Mouse (Mus musculus) midbrain, embryonic 14.5 days (tissue): ENCODE data around the gene Amer2. TPM values are rescaled to one million over a fixed set of nuclear protein-coding genes. Genes with fewer than 3 reads are reported as not detected.
"Not testable (repeated sequence)": the region's sequence is repeated elsewhere in the genome, so short reads cannot be mapped to it uniquely, and the experiment has no call there.

Source experiments
- ATAC-seq: fragments of 200-750 bp; cut with Nextera tagmentation; 2 replicates; pipeline ENCODE4 v1.8.0; 2017; ENCODE audit warnings: moderate number of reproducible peaks, moderate library complexity; ENCODE audit not compliant: low FRiP score, low TSS enrichment
- DNase-seq: peaks from one replicate; pipeline ENCODE4 v3.0.0-alpha.2; 2015
- H3K27ac ChIP-seq: fragments of 300-500 bp; sonication (generic); replicated peaks from 2 replicates; pipeline ENCODE4 v1.5.1; 2014; ENCODE audit warnings: mild to moderate bottlenecking, low read depth, low read length, moderate library complexity
- H3K27me3 ChIP-seq: fragments of 300-500 bp; sonication (generic); 2 replicates; pipeline ENCODE4 v1.6.1; 2014; ENCODE audit warnings: low read length, control low read depth, mixed read lengths; ENCODE audit not compliant: control insufficient read depth, insufficient read depth
- H3K36me3 ChIP-seq: fragments of 300-500 bp; sonication (generic); 2 replicates; pipeline ENCODE4 v1.6.1; 2014; ENCODE audit warnings: low read length, control low read depth; ENCODE audit not compliant: control insufficient read depth, insufficient read depth
- H3K4me1 ChIP-seq: fragments of 300-500 bp; sonication (generic); 2 replicates; pipeline ENCODE4 v1.6.1; 2014; ENCODE audit warnings: mild to moderate bottlenecking, antibody characterized with exemption, low read length, control low read depth; ENCODE audit not compliant: control insufficient read depth, insufficient read depth
- H3K4me2 ChIP-seq: fragments of 300-500 bp; sonication (generic); 2 replicates; pipeline ENCODE4 v1.6.1; 2014; ENCODE audit warnings: mild to moderate bottlenecking, low read length, moderate library complexity
- H3K4me3 ChIP-seq: fragments of 300-500 bp; sonication (generic); replicated peaks from 2 replicates; pipeline ENCODE4 v1.5.1; 2014; ENCODE audit warnings: low read depth, low read length
- H3K9ac ChIP-seq: fragments of 300-500 bp; sonication (generic); replicated peaks from 2 replicates; pipeline ENCODE4 v1.6.1; 2014; ENCODE audit warnings: mild to moderate bottlenecking, low read length, moderate library complexity
- H3K9me3 ChIP-seq: fragments of 300-500 bp; sonication (generic); 2 replicates; pipeline ENCODE4 v1.6.1; 2016; ENCODE audit warnings: low read length, control low read depth, mixed read lengths; ENCODE audit not compliant: control insufficient read depth
- WGBS: fragments of 180-500 bp; shearing (Covaris S2); extraction: QIAGEN DNeasy Blood & Tissue Kit; methylation state at CpG from one replicate; pipeline ENCODE4 v1.1.7; 2014; 5-methylcytosine and 5-hydroxymethylcytosine counted together
- polyA plus RNA-seq: library from polyadenylated mRNA; unstranded; fragments of >200 nt; fragmentation: Nextera tagmentation; extraction: Ambion mirVana; gene quantifications from 2 replicates; pipeline ENCODE4 v1.2.1, GENCODE M21; 2014

Gene Amer2
- polyA plus RNA-seq: 17.3 and 19.2 TPM in 2 replicates

DNA sequence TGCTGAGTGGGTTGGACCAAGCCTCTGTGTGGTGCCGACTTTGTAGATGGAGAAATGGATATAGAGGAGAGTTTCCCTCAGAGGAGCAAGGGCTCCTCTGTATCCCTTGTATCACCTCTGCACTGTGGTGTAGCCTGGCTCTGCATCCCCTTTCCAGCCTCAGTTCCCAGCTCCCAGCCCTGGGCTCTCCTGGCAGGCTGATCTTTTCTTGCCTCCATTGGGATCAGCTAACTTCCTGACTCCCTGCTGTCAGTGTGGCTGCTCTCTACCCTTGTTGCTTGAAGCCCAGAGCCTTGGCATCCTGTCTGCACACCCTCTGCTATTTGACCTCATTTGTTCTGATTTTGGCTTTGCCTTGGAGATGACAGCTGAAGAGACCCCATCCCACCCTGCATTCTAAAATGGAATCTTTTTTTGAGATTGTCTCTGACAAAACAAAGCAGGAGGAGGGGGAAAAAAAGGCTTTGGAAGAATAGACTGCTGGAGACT, at the start of gene Amer2:
TSS of gene Amer2 (plus strand) at position 439 of the 489 bp plus-strand sequence.
- peaks cover 16% of the 10 kb centered on the region for H3K4me1 ChIP-seq
- ATAC-seq (no peak), DNase-seq (no peak)
- no peak within 1 kb of the TSS for H3K4me3 ChIP-seq
- no peaks in the 10 kb centered on the region for H3K9me3 ChIP-seq
- H3K27ac ChIP-seq: no peak within 1 kb of the TSS
- no peaks in the 10 kb centered on the region for H3K36me3 ChIP-seq
- H3K9ac ChIP-seq: no peak within 1 kb of the TSS
- 72% methylated on average over 1 of the region's 1 CpGs for WGBS
- H3K27me3 ChIP-seq: no peaks in the 10 kb centered on the region
- no peak within 1 kb of the TSS for H3K4me2 ChIP-seq

DNA sequence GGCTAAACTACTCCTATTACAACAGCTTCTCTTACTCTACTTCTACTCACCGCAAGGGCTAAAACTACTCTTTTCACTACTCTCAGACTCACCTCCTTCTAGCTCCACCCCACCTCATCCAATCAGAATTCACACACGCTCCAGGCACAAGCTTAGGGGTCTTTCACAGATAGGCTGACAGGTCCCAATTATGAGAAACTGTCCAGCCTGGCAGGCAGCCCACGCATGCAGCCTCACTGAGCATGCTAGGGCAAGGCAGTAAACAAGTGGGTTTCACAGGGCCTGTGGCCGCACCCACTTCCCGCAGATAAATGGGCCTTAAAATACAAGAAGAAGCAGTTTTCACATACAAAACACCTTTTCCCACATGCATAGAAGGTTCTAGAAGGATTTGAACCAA, 33.1 kb upstream of the Amer2 start:
- H3K4me2 ChIP-seq, H3K36me3 ChIP-seq, H3K4me3 ChIP-seq, H3K4me1 ChIP-seq, DNase-seq, H3K27ac ChIP-seq, H3K27me3 ChIP-seq, H3K9me3 ChIP-seq, ATAC-seq, H3K9ac ChIP-seq: not testable (repeated sequence)
- 77% methylated on average over 5 of the region's 5 CpGs for WGBS

DNA sequence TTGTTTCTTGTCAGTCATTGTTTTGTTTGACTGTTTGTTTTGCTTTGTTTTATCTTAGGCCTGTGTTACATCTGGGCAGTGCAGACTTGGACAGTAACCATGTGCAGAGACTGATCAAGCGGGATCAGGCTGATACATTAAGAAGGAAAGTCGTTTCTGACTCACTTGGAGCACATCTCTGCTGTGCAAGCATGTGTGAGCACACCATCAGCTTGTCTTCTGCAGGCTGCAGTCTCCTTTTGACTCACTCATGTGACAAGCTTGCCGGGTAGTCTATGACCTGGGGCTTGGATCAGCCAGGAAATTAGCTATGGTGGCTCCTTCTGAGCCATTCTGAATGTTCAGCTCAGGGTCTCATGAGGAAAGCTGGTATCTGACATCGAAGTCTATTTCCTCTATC, 32.5 kb upstream of the Amer2 start:
- H3K27ac ChIP-seq: no peak overlapping the region
- H3K4me1 ChIP-seq: no peaks in the 10 kb centered on the region
- no peak overlapping the region for H3K9ac ChIP-seq
- no peaks in the 10 kb centered on the region for H3K27me3 ChIP-seq
- 84% methylated on average over 4 of the region's 4 CpGs for WGBS
- no peaks in the 10 kb centered on the region for H3K36me3 ChIP-seq
- H3K9me3 ChIP-seq: no peaks in the 10 kb centered on the region
- ATAC-seq (no peak), DNase-seq (no peak)
- no peak overlapping the region for H3K4me2 ChIP-seq
- no peak overlapping the region for H3K4me3 ChIP-seq

DNA sequence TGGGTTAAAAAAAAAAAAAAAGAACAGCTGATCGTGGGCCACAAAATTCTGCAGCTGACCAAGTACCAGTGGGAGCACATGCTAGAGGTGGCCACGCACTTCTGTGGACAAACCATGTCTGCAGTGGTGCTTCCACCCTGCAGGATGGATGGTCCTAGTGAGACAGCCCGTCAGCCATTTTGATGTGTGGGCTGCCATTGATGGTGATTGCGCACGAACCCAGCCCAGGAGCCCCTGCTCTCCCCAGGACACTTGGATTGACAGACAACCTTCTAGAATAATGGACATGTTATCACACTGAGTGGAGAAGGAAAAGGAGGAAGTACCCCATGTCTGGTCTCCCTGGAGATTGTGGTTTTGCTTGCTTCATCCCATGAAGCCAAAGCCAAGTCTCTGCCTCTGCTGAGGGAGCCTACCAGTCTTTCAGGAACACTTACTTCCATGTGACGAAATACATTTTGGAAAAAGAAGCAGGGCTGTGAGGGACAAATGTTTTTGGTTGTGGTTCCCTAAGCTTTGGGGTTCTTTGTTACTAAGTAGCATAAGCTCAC, 27.7 kb upstream of the Amer2 start:
- DNase-seq: no peak
- H3K9me3 ChIP-seq: no peaks in the 10 kb centered on the region
- H3K4me3 ChIP-seq: no peak overlapping the region
- no peak overlapping the region for H3K4me2 ChIP-seq
- H3K36me3 ChIP-seq: no peaks in the 10 kb centered on the region
- no peaks in the 10 kb centered on the region for H3K27me3 ChIP-seq
- H3K9ac ChIP-seq: no peak overlapping the region
- 94% methylated on average over 6 of the region's 6 CpGs for WGBS
- no peaks in the 10 kb centered on the region for H3K4me1 ChIP-seq
- no peak overlapping the region for H3K27ac ChIP-seq
- no peak for ATAC-seq

DNA sequence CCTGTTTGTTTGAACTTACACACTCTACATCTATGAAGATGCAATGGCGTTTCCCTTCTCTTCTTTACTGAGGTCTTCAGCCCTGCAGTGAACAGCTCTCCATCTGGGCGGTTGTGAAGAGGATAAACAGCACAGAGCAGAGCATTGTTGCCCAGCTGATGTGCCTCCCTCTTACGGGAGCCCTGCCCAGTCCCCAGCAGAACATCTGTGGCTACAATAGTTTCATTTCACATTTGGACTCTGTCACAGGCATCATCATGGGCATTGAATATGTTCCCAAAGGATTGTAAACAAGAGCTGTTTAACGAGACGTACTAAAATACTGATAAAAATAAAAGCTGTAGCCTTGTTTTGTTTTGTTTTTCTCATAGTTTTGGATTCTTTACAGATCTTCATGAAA, 14.7 kb upstream of the Amer2 start:
- Histone ChIP-seq H3K27me3 (no peaks in the 10 kb centered on the region), H3K27ac (no peak overlapping the region), H3K4me2 (no peak overlapping the region), H3K9ac (no peak overlapping the region), H3K9me3 (no peaks in the 10 kb centered on the region), H3K36me3 (no peaks in the 10 kb centered on the region), H3K4me1 (peaks cover 13% of the 10 kb centered on the region), H3K4me3 (no peak overlapping the region)
- WGBS: 87% methylated on average over 5 of the region's 5 CpGs
- ATAC-seq: no peak
- no peak for DNase-seq

DNA sequence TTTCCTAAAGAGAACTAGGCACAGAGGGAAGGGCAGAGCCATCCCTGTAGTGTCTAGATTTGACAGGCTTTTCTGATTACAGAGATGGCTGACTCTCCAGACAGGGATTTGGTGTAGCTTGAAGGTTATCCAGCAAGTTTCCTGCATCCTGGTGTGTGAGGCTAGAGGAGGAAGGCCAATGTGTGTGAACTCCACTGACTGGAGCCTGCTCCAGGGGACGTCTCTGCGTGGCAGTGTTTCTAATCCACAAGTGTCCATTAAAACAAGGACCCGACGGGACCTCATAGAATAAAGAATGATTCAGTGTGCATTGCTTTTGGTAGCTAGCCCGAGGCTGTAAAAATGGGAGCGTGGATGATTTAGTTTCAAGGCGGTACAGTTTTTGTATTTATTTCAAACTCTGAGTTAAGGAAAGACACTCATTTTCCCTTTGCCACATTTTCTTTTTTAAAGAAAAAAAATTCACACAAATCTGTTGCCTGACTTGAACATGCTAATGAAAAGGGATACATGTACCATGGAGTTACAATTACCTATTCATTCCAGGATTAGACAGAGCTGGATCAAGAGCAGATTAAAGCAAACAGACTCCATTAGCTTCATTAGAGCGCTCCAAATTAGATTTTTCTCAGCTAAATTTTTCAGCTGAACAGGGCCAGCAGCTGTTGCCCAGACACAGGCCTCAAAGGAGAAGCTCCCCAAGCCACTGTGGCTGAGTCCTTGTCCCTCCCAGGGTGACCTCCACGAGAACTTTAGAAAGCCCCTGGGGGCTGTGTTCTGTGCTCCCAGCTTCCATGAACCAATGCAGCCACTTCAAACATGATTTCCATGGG, 11.5 kb upstream of the Amer2 start:
- H3K4me1 ChIP-seq: peaks cover 13% of the 10 kb centered on the region
- H3K9me3 ChIP-seq: no peaks in the 10 kb centered on the region
- 26% methylated on average over 9 of the region's 9 CpGs for WGBS
- peak; percentile 44 for DNase-seq
- no peak overlapping the region for H3K4me2 ChIP-seq
- H3K27me3 ChIP-seq: no peaks in the 10 kb centered on the region
- no peak for ATAC-seq
- H3K27ac ChIP-seq: 0 out of 2 replicates have a peak overlapping the region, but pooled peaks have one; percentile 32
- no peak overlapping the region for H3K9ac ChIP-seq
- H3K36me3 ChIP-seq: no peaks in the 10 kb centered on the region
- H3K4me3 ChIP-seq: no peak overlapping the region

DNA sequence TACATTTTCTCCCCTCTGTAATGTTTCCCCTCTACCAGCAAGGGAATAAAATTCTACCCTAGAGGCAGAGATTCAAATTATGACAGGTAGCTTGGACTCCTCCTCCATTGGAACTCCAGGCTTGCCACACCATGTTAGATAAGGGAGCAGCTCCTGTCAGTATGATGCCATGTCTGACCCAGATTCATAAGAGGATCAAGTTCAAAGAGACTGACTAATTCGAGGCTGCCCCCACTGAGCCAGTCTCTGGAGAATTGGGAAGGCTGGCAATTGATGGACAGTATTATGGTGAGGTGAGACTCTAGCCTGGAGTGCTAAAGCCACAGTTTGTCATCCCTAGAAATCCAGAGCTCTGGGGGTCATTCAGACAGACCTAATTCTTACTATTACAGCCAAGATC, 6.3 kb upstream of the Amer2 start:
- 51% methylated on average over 1 of the region's 1 CpGs for WGBS
- Histone ChIP-seq H3K27me3 (no peaks in the 10 kb centered on the region), H3K9me3 (no peaks in the 10 kb centered on the region), H3K27ac (no peak overlapping the region), H3K4me3 (no peak overlapping the region), H3K9ac (no peak overlapping the region), H3K36me3 (no peaks in the 10 kb centered on the region), H3K4me1 (peaks cover 16% of the 10 kb centered on the region; the same call in 1 of the 2 replicates), H3K4me2 (no peak overlapping the region)
- DNase-seq (no peak), ATAC-seq (no peak)

DNA sequence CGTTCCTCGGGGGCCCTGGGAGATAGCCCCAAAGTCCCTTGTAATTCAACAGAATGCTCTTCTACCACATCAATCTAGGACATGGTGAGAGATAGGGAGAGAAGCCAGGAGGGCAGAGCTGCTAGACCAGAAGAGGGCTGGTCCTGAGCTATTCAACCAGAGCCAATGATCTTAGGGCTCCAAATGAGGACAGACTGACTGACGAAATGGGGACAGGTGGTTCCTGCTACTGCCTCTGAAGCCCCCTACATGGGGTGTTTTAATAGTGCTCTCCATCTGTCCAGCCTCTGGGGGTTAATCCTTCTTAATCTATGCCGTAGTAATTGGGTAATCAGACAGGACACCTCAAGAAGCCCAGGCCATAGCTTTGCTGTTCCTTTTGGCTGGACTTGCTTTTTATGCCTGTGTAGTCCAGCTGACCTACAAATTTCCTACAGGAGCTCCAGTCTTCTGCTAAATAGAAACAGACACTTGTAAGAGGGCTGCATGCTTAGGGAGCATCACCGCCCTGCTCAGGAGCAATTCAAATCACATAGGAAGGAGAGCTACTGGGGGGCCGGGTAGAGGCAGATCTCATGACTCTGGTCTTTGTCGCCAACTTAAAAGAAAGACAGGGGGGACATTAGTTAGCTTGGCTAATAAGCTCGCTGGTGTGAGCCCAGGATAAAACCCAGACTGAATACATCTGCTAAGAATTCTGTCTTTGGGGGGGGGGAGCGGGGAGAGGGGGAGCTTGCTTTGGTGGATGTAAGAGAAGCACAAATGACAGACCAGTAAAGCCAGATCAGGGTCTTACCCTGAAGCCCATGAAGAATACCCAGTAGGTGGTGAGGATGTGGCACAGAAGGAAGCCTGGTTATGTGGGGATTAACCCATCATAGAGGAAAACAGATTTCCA, 4.0 kb upstream of the Amer2 start:
- no peak for ATAC-seq
- 0 out of 2 replicates have a peak overlapping the region, but pooled peaks have one; percentile 20 for H3K9ac ChIP-seq
- no peaks in the 10 kb centered on the region for H3K36me3 ChIP-seq
- 41% methylated on average over 9 of the region's 9 CpGs for WGBS
- no peaks in the 10 kb centered on the region for H3K27me3 ChIP-seq
- DNase-seq: no peak
- no peak overlapping the region for H3K4me2 ChIP-seq
- H3K4me3 ChIP-seq: no peak overlapping the region
- H3K9me3 ChIP-seq: no peaks in the 10 kb centered on the region
- H3K4me1 ChIP-seq: peaks cover 9% of the 10 kb centered on the region; the same call in 1 of the 2 replicates
- H3K27ac ChIP-seq: no peak overlapping the region
